Mouse (Mus musculus) embryonic facial prominence, embryonic 11.5 days (tissue): Measurements from ENCODE around the gene Cadps. TPM values are rescaled to one million over a fixed set of nuclear protein-coding genes. Genes with fewer than 3 reads are reported as not detected.

ENCODE experiments used
- ATAC-seq: fragments of 200-750 bp; cut with Nextera tagmentation; replicated peaks from 2 replicates; pipeline ENCODE4 v1.8.0; 2017; ENCODE audit warnings: low read depth; ENCODE audit not compliant: insufficient number of reproducible peaks, low FRiP score, low TSS enrichment
- DNase-seq: peaks from one replicate; pipeline ENCODE4 v3.0.0-alpha.2; 2015; ENCODE audit warnings: low spot score
- H3K27ac ChIP-seq: fragments of 300-500 bp; sonication (generic); replicated peaks from 2 replicates; pipeline ENCODE4 v1.5.1; 2014; ENCODE audit warnings: mild to moderate bottlenecking, low read depth, low read length, control low read depth
- H3K27me3 ChIP-seq: fragments of 300-500 bp; sonication (generic); 2 replicates; pipeline ENCODE4 v1.6.1; 2014; ENCODE audit warnings: mild to moderate bottlenecking, low read length, moderate library complexity, mixed read lengths; ENCODE audit not compliant: control insufficient read depth, insufficient read depth
- H3K36me3 ChIP-seq: fragments of 300-500 bp; sonication (generic); replicated peaks from 2 replicates; pipeline ENCODE4 v1.6.1; 2014; ENCODE audit warnings: low read depth, mild to moderate bottlenecking, low read length, moderate library complexity, mixed read lengths; ENCODE audit not compliant: control insufficient read depth, insufficient read depth
- H3K4me1 ChIP-seq: fragments of 300-500 bp; sonication (generic); 2 replicates; pipeline ENCODE4 v1.6.1; 2014; ENCODE audit warnings: low read length, mixed read lengths; ENCODE audit not compliant: control insufficient read depth, insufficient read depth
- H3K4me2 ChIP-seq: fragments of 300-500 bp; sonication (generic); 2 replicates; pipeline ENCODE4 v1.6.1; 2014; ENCODE audit warnings: low read depth, mild to moderate bottlenecking, control low read depth, low read length, moderate library complexity
- H3K4me3 ChIP-seq: fragments of 300-500 bp; sonication (generic); 2 replicates; pipeline ENCODE4 v1.5.1; 2014; ENCODE audit warnings: low read depth, low read length, control low read depth
- H3K9ac ChIP-seq: fragments of 300-500 bp; sonication (generic); replicated peaks from 2 replicates; pipeline ENCODE4 v1.6.1; 2014; ENCODE audit warnings: mild to moderate bottlenecking, control low read depth, low read length
- H3K9me3 ChIP-seq: fragments of 300-500 bp; sonication (generic); replicated peaks from 2 replicates; pipeline ENCODE4 v1.6.1; 2016; ENCODE audit warnings: mild to moderate bottlenecking, low read length, inconsistent platforms, mixed read lengths; ENCODE audit not compliant: control insufficient read depth
- WGBS: fragments of 180-500 bp; shearing (Covaris S2); extraction: QIAGEN DNeasy Blood & Tissue Kit; methylation state at CpG from one replicate; pipeline ENCODE4 v1.1.7; 2014; 5-methylcytosine and 5-hydroxymethylcytosine counted together
- polyA plus RNA-seq: library from polyadenylated mRNA; unstranded; fragments of >200 nt; fragmentation: Nextera tagmentation; extraction: Ambion mirVana; gene quantifications from 2 replicates; pipeline ENCODE4 v1.2.1, GENCODE M21; 2014

The Cadps gene
- polyA plus RNA-seq, 1 experiment from 2014 or later, result 5.3 TPM

DNA sequence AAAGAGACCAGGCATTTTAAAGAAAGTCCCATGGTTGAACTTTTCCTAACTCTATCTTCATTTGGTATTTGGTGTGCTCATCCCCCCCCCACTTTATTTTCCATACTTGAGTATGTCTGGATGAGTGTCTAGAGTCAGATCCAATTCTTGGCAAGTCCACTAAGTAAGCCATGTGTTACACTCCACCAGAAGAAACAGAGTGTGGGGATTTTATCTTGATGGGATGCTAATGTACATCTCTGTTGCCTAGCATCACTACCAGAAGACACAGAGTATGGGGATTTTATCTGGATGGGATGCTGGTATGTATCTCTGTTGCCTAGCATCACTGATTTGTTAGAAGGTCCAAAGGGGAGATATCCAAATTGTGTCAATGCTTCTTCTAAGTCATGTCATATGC lies 24.0 kb downstream of the Cadps start:
- Histone ChIP-seq H3K4me3 (no peak overlapping the region), H3K27me3 (no peaks in the 10 kb centered on the region), H3K36me3 (no peaks in the 10 kb centered on the region), H3K9me3 (no peaks in the 10 kb centered on the region), H3K9ac (no peak overlapping the region), H3K27ac (no peak overlapping the region), H3K4me2 (no peak overlapping the region), H3K4me1 (no peaks in the 10 kb centered on the region)
- DNase-seq, result no peak
- no peak for ATAC-seq

- DNase-seq (no peak), ATAC-seq (no peak)
- Histone ChIP-seq H3K27me3 (no peaks in the 10 kb centered on the region), H3K9me3 (no peaks in the 10 kb centered on the region), H3K27ac (no peak overlapping the region), H3K4me1 (no peaks in the 10 kb centered on the region), H3K4me2 (no peak overlapping the region), H3K4me3 (no peak overlapping the region), H3K36me3 (no peaks in the 10 kb centered on the region), H3K9ac (no peak overlapping the region)
- 74% methylated on average over 1 of the region's 1 CpGs for WGBS
Observed at GRCm38 (mm10) chr14:12784296-12784695, 38.6 kb downstream of the Cadps start.

- ATAC-seq (no peak), DNase-seq (no peak)
- no peak overlapping the region for H3K9ac ChIP-seq
- H3K4me2 ChIP-seq, result no peak overlapping the region
- no peaks in the 10 kb centered on the region for H3K27me3 ChIP-seq
- WGBS, result 88% methylated on average over 1 of the region's 1 CpGs
- no peak overlapping the region for H3K27ac ChIP-seq
- no peaks in the 10 kb centered on the region for H3K9me3 ChIP-seq
- no peaks in the 10 kb centered on the region for H3K36me3 ChIP-seq
- no peak overlapping the region for H3K4me3 ChIP-seq
- no peaks in the 10 kb centered on the region for H3K4me1 ChIP-seq
Observed at GRCm38 (mm10) chr14:12780016-12780415, 42.9 kb downstream of the Cadps start.

DNA sequence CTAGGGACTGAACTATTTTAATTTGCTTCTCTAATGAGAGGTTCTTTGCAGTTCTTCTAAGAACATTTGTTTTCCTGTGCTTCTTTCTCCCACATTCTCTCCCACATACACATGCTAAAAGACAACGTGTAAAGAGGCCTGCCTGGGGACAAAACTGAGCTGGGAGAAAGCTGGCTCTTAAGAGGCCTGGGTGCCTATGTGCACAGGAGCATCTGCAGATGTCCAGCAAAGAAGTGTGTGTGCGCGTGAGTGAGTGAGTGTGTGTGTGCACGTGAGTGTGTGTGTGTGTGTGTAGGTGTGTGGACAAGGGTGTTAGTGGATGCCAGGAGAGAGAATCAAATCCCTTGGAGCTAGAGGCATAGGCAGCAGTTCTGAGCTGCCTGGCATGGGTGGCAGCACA lies 44.9 kb downstream of the Cadps start:
- Histone ChIP-seq H3K4me3 (no peak overlapping the region), H3K9me3 (no peaks in the 10 kb centered on the region), H3K27me3 (no peaks in the 10 kb centered on the region), H3K4me2 (no peak overlapping the region), H3K36me3 (no peaks in the 10 kb centered on the region), H3K9ac (no peak overlapping the region), H3K27ac (no peak overlapping the region), H3K4me1 (no peaks in the 10 kb centered on the region)
- DNase-seq (no peak), ATAC-seq (no peak)
- WGBS, result 83% methylated on average over 4 of the region's 4 CpGs

DNA sequence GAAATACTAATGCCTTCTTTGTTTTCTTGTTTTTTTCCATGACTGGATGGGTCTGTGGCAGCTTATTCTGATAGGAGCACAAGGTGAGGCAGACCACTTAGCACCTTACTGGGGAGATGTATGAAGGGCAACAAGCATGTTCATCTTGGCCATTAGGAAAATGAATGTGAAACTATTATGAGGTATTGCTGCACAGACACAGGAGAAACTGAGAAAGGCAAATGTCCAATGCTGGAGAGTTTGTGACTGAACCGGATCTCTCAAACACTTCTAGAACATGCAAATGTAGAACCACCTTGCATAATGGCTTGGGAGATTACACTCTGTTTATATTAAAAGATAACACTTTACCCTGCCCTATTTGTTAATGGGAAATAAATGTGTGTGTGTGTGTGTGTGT lies 54.0 kb downstream of the Cadps start:
- 79% methylated on average over 1 of the region's 1 CpGs for WGBS
- H3K9ac ChIP-seq, result no peak overlapping the region
- ATAC-seq, result no peak

GRCm38 (mm10) chr14:12753237-12753636 lies 69.6 kb downstream of the Cadps start:
- no peak for DNase-seq
- WGBS, result 86% methylated on average over 4 of the region's 4 CpGs
- H3K27me3 ChIP-seq, result no peaks in the 10 kb centered on the region
- no peak overlapping the region for H3K4me3 ChIP-seq
- no peak overlapping the region for H3K4me2 ChIP-seq
- no peak for ATAC-seq
- no peaks in the 10 kb centered on the region for H3K9me3 ChIP-seq
- H3K36me3 ChIP-seq, result no peaks in the 10 kb centered on the region
- H3K27ac ChIP-seq, result no peak overlapping the region
- no peak overlapping the region for H3K9ac ChIP-seq
- H3K4me1 ChIP-seq, result no peaks in the 10 kb centered on the region

More for the DNA sequence above, 54.0 kb downstream of the Cadps start:
- Histone ChIP-seq H3K4me3 (no peak overlapping the region), H3K4me1 (no peaks in the 10 kb centered on the region), H3K4me2 (no peak overlapping the region), H3K27me3 (no peaks in the 10 kb centered on the region), H3K36me3 (no peaks in the 10 kb centered on the region), H3K9me3 (no peaks in the 10 kb centered on the region), H3K27ac (no peak overlapping the region)
- no peak for DNase-seq

GRCm38 (mm10) chr14:12751821-12752220 lies 71.1 kb downstream of the Cadps start:
- Histone ChIP-seq H3K4me2 (no peak overlapping the region), H3K9me3 (no peaks in the 10 kb centered on the region), H3K9ac (no peak overlapping the region), H3K27ac (no peak overlapping the region), H3K27me3 (no peaks in the 10 kb centered on the region), H3K4me3 (no peak overlapping the region), H3K36me3 (no peaks in the 10 kb centered on the region), H3K4me1 (no peaks in the 10 kb centered on the region)
- ATAC-seq (no peak), DNase-seq (no peak)
- 52% methylated on average over 1 of the region's 1 CpGs for whole genome bisulfite sequencing

GRCm38 (mm10) chr14:12730979-12731378 lies 91.9 kb downstream of the Cadps start:
- ATAC-seq (no peak), DNase-seq (no peak)
- Histone ChIP-seq H3K36me3 (no peaks in the 10 kb centered on the region), H3K9ac (no peak overlapping the region), H3K27ac (no peak overlapping the region), H3K4me1 (no peaks in the 10 kb centered on the region), H3K4me3 (no peak overlapping the region), H3K4me2 (no peak overlapping the region), H3K9me3 (no peaks in the 10 kb centered on the region), H3K27me3 (no peaks in the 10 kb centered on the region)
- 88% methylated on average over 2 of the region's 2 CpGs for WGBS
